8 mouse cellular contexts compared by ENCODE assay signal in genomic region chr16:35154245-35154640, GRCm38 (mm10). TPM values are rescaled to one million over a fixed set of nuclear protein-coding genes. Genes with fewer than 3 reads are reported as not detected.
DNase-seq lines count a peak whose midpoint lies in the region; ATAC-seq and TF ChIP-seq lines count a peak whose summit lies in the region.

No protein-coding gene starts in this region.

- intact Hi-C loops in gastrocnemius, adult 2 months (cut with DNase I): no loop called here

- H3K9me3 ChIP-seq in forebrain, embryonic 13.5 days (replicated peaks): no peaks in the 10 kb centered on the region
- H3K9me3 ChIP-seq in hindbrain, embryonic 15.5 days: no peaks in the 10 kb centered on the region
- H3K9me3 ChIP-seq in limb, embryonic 14.5 days (ENCODE audit: control insufficient read depth, low read length): no peaks in the 10 kb centered on the region
- H3K9me3 ChIP-seq in neural tube, embryonic 11.5 days (ENCODE audit: control insufficient read depth, low read length): no peaks in the 10 kb centered on the region

- H3K9ac ChIP-seq in forebrain, embryonic 13.5 days: peak overlapping the region; percentile 83
- H3K9ac ChIP-seq in hindbrain, embryonic 15.5 days: peak overlapping the region; percentile 92
- H3K9ac ChIP-seq in limb, embryonic 14.5 days (ENCODE audit: low read depth, low read length, severe bottlenecking): peak overlapping the region; percentile 73
- peak overlapping the region; percentile 83 for H3K9ac ChIP-seq in neural tube, embryonic 11.5 days (ENCODE audit: low read length)

- peaks cover 61% of the 10 kb centered on the region for H3K27me3 ChIP-seq in forebrain, embryonic 13.5 days
- H3K27me3 ChIP-seq in hindbrain, embryonic 15.5 days: peaks cover 4% of the 10 kb centered on the region
- peaks cover 38% of the 10 kb centered on the region for H3K27me3 ChIP-seq in limb, embryonic 14.5 days (ENCODE audit: control insufficient read depth, insufficient read depth, low read length)
- H3K27me3 ChIP-seq in neural tube, embryonic 11.5 days (ENCODE audit: control insufficient read depth, insufficient read depth, low read length): peaks cover 32% of the 10 kb centered on the region

- no peak for TF ChIP-seq POLR2A in limb, embryonic 14.5 days (IDR thresholded peaks at IDR 0.05; ENCODE audit: borderline replicate concordance, extremely low read depth, insufficient read depth, insufficient read length)

- no peaks in the 10 kb centered on the region for H3K36me3 ChIP-seq in forebrain, embryonic 13.5 days (ENCODE audit: poor library complexity, severe bottlenecking)
- H3K36me3 ChIP-seq in hindbrain, embryonic 15.5 days: no peaks in the 10 kb centered on the region
- H3K36me3 ChIP-seq in limb, embryonic 14.5 days (ENCODE audit: control insufficient read depth, insufficient read depth, low read length): no peaks in the 10 kb centered on the region
- no peaks in the 10 kb centered on the region for H3K36me3 ChIP-seq in neural tube, embryonic 11.5 days (ENCODE audit: control insufficient read depth, insufficient read depth, low read length)

- H3K4me1 ChIP-seq in forebrain, embryonic 13.5 days: peaks cover 51% of the 10 kb centered on the region
- peaks cover 56% of the 10 kb centered on the region for H3K4me1 ChIP-seq in hindbrain, embryonic 15.5 days (replicated peaks)
- H3K4me1 ChIP-seq in limb, embryonic 14.5 days (ENCODE audit: control insufficient read depth, insufficient read depth, low read length): peaks cover 4% of the 10 kb centered on the region
- peaks cover 6% of the 10 kb centered on the region; the same call in 1 of the 2 replicates for H3K4me1 ChIP-seq in neural tube, embryonic 11.5 days (ENCODE audit: control insufficient read depth, insufficient read depth, low read length)

- H3K4me3 ChIP-seq in gastrocnemius, adult 2 months: peak overlapping the region; percentile 81
- H3K4me3 ChIP-seq in forebrain, embryonic 13.5 days: peak overlapping the region; percentile 71
- H3K4me3 ChIP-seq in hindbrain, embryonic 15.5 days: peak overlapping the region; percentile 82
- peak overlapping the region; percentile 67 for H3K4me3 ChIP-seq in limb, embryonic 14.5 days (replicated peaks; ENCODE audit: low read length)
- peak overlapping the region; percentile 61 for H3K4me3 ChIP-seq in neural tube, embryonic 11.5 days (ENCODE audit: low read depth, low read length)

- H3K27ac ChIP-seq in gastrocnemius, adult 2 months: peak overlapping the region; percentile 64
- H3K27ac ChIP-seq in forebrain, embryonic 13.5 days: peak overlapping the region; percentile 71; the same call in 1 of the 2 replicates
- peak overlapping the region; percentile 89 for H3K27ac ChIP-seq in hindbrain, embryonic 15.5 days (replicated peaks)
- no peak overlapping the region for H3K27ac ChIP-seq in limb, embryonic 14.5 days (replicated peaks; ENCODE audit: low read depth, low read length)
- peak overlapping the region; percentile 62; the same call in 1 of the 2 replicates for H3K27ac ChIP-seq in neural tube, embryonic 11.5 days (ENCODE audit: low read depth, low read length)

- ATAC-seq in forebrain, embryonic 13.5 days: peak; percentile 76
- peak; percentile 88 for ATAC-seq in hindbrain, embryonic 15.5 days (ENCODE audit: low FRiP score, low read depth)
- peak; percentile 58; the same call in 1 of the 2 replicates for ATAC-seq in limb, embryonic 14.5 days (ENCODE audit: low FRiP score, low read depth)
- ATAC-seq in neural tube, embryonic 11.5 days (ENCODE audit: insufficient read depth, low FRiP score, low TSS enrichment): peak; percentile 79

- no peak for TF ChIP-seq CTCF in gastrocnemius, adult 2 months (IDR thresholded peaks at IDR 0.05)

- DNase-seq in gastrocnemius, adult 2 months: peak; percentile 41
- no peak for DNase-seq in gastrocnemius, adult 8-10 months (ENCODE audit: low spot score in 2 of 2)
- peak; percentile 50 for DNase-seq in cerebellum, adult 11 months
- peak; percentile 49 for DNase-seq in limb, embryonic 14.5 days (ENCODE audit: low spot score)
- DNase-seq in neural tube, embryonic 11.5 days (ENCODE audit: low spot score): peak; percentile 75
- no peak for DNase-seq in spleen, adult 12 weeks (ENCODE audit: low spot score)

- peak overlapping the region; percentile 94 for H3K4me2 ChIP-seq in forebrain, embryonic 13.5 days
- H3K4me2 ChIP-seq in hindbrain, embryonic 15.5 days: peak overlapping the region; percentile 70
- H3K4me2 ChIP-seq in limb, embryonic 14.5 days (replicated peaks; ENCODE audit: low read depth, low read length, severe bottlenecking): peak overlapping the region; percentile 97
- peak overlapping the region; percentile 95 for H3K4me2 ChIP-seq in neural tube, embryonic 11.5 days (ENCODE audit: low read depth)

- WGBS in forebrain, embryonic 13.5 days: under 1% methylated on average over 29 of the region's 29 CpGs
- 1% methylated on average over 29 of the region's 29 CpGs for WGBS in hindbrain, embryonic 15.5 days
- 1% methylated on average over 27 of the region's 29 CpGs for WGBS in limb, embryonic 14.5 days
- under 1% methylated on average over 25 of the region's 29 CpGs for WGBS in neural tube, embryonic 11.5 days

RNA-seq across cellular contexts. Expression of gene Adcy5, which starts 0.4 kb away (rescaled TPM):
- total RNA-seq in gastrocnemius, adult 2 months (2021): 1 to 10 TPM; 1.6 to 1.8 TPM
- 1 to 10 TPM; 1.2 to 2.9 (median 1.9) TPM for total RNA-seq in gastrocnemius, adult 8-10 months (2022)
- polyA plus RNA-seq in forebrain, embryonic 13.5 days (2015; fragmentation: Nextera tagmentation; extraction: Ambion mirVana): 2.6 and 3.4 TPM in 2 replicates
- 7.1 and 7.6 TPM in 2 replicates for polyA plus RNA-seq in hindbrain, embryonic 15.5 days (2015; fragmentation: Nextera tagmentation; extraction: Ambion mirVana)
- polyA plus RNA-seq in limb, embryonic 14.5 days (2012; rRNA removed): 10.1 and 13.8 TPM in 2 replicates
- polyA plus RNA-seq in limb, embryonic 14.5 days (2014; fragmentation: Nextera tagmentation; extraction: Ambion mirVana): 2.5 and 3.5 TPM in 2 replicates
- polyA plus RNA-seq in neural tube, embryonic 11.5 days (2014; fragmentation: Nextera tagmentation; extraction: Ambion mirVana): 1.9 and 2.3 TPM in 2 replicates

Comparison
In these comparisons a context has a peak if more than half of its experiments do, and no peak if none do; other contexts are left out.
1. DNase-seq: peak in gastrocnemius, adult 2 months (single experiment), cerebellum, adult 11 months (single experiment), limb, embryonic 14.5 days (single experiment) and neural tube, embryonic 11.5 days (single experiment); none in gastrocnemius, adult 8-10 months (0 of 2) and spleen, adult 12 weeks (single experiment).
2. Peak in every context shown above with its lines, with median percentiles within 50 percentile points of each other: H3K4me3 ChIP-seq, ATAC-seq, H3K4me2 ChIP-seq and H3K9ac ChIP-seq.